Mouse (Mus musculus) cerebellum, adult 2 months (tissue): ENCODE data around the gene Gpc6.

Source experiments
- CTCF ChIP-seq: fragments of 200-500 bp; IDR thresholded peaks from 2 replicates; pipeline ENCODE4 v1.5.1; 2011; ENCODE audit warnings: low read depth, mild to moderate bottlenecking, control low read depth, low read length, moderate library complexity, borderline replicate concordance; ENCODE audit not compliant: insufficient read depth
- POLR2A ChIP-seq: fragments of 200-500 bp; IDR thresholded peaks from 2 replicates; pipeline ENCODE4 v1.6.1; 2011; ENCODE audit warnings: low read length, control low read depth, borderline replicate concordance; ENCODE audit not compliant: insufficient read depth

GRCm38 (mm10) chr14:117945920-117946503 lies 1020.9 kb downstream of the Gpc6 start:
- TF ChIP-seq CTCF (no peak), POLR2A (no peak)
